Mouse (Mus musculus): ENCODE data around the gene Tap1. TPM values are rescaled to one million over a fixed set of nuclear protein-coding genes. Genes with fewer than 3 reads are reported as not detected.

Gene Tap1
- polyA plus RNA-seq, 1 experiment from 2014 or later: 1.9 TPM

- no peak overlapping the region for H3K27ac ChIP-seq
- no peak overlapping the region for H3K4me3 ChIP-seq
- H3K4me1 ChIP-seq: no peaks in the 10 kb centered on the region
- H3K27me3 ChIP-seq (replicated peaks): no peaks in the 10 kb centered on the region
- H3K9ac ChIP-seq: no peak overlapping the region
- H3K36me3 ChIP-seq: no peaks in the 10 kb centered on the region
- no peaks in the 10 kb centered on the region for H3K9me3 ChIP-seq
- no peak for ATAC-seq (ENCODE audit: low FRiP score, low read depth)
- no peak overlapping the region for H3K4me2 ChIP-seq (replicated peaks)
- 75% methylated on average over 4 of the region's 4 CpGs for WGBS
Measured at GRCm38 (mm10) chr17:34244656-34245055, 57.3 kb downstream of the Tap1 start.

Other genes starting within 250 kb of the Tap1 start
- gene Pfdn6, start 247.2 kb upstream of the Tap1 start, polyA plus RNA-seq (2016; fragmentation: Nextera tagmentation; extraction: Ambion mirVana): 184 and 191 TPM in 2 replicates
- 38.4 and 39.7 TPM in 2 replicates for gene Wdr46, start 246.9 kb upstream of the Tap1 start, polyA plus RNA-seq (2016; fragmentation: Nextera tagmentation; extraction: Ambion mirVana)
- gene B3galt4, start 236.1 kb upstream of the Tap1 start, polyA plus RNA-seq (2016; fragmentation: Nextera tagmentation; extraction: Ambion mirVana): 7.9 and 8.3 TPM in 2 replicates
- gene Vps52, start 231.7 kb upstream of the Tap1 start, polyA plus RNA-seq (2016; fragmentation: Nextera tagmentation; extraction: Ambion mirVana): 66.0 and 66.5 TPM in 2 replicates
- 914 and 923 TPM in 2 replicates for gene Rps18, start 231.6 kb upstream of the Tap1 start, polyA plus RNA-seq (2016; fragmentation: Nextera tagmentation; extraction: Ambion mirVana)
- 15.2 and 16.8 TPM in 2 replicates for gene H2-K1, start 187.2 kb upstream of the Tap1 start, polyA plus RNA-seq (2016; fragmentation: Nextera tagmentation; extraction: Ambion mirVana)
- gene Ring1, start 162.9 kb upstream of the Tap1 start, polyA plus RNA-seq (2016; fragmentation: Nextera tagmentation; extraction: Ambion mirVana): 25.9 and 30.7 TPM in 2 replicates
- gene H2-Ke6, start 159.5 kb upstream of the Tap1 start, polyA plus RNA-seq (2016; fragmentation: Nextera tagmentation; extraction: Ambion mirVana): 61.3 and 70.6 TPM in 2 replicates
- gene Slc39a7, start 155.9 kb upstream of the Tap1 start, polyA plus RNA-seq (2016; fragmentation: Nextera tagmentation; extraction: Ambion mirVana): 172 and 173 TPM in 2 replicates
- 65.2 and 69.1 TPM in 2 replicates for gene Rxrb, start 155.7 kb upstream of the Tap1 start, polyA plus RNA-seq (2016; fragmentation: Nextera tagmentation; extraction: Ambion mirVana)
- 5.7 and 6.3 TPM in 2 replicates for gene Col11a2, start 148.1 kb upstream of the Tap1 start, polyA plus RNA-seq (2016; fragmentation: Nextera tagmentation; extraction: Ambion mirVana)
- 0.44 and 0.50 TPM in 2 replicates for gene H2-Oa, start 95.2 kb upstream of the Tap1 start, polyA plus RNA-seq (2016; fragmentation: Nextera tagmentation; extraction: Ambion mirVana)
- gene H2-DMa, start 68.0 kb upstream of the Tap1 start, polyA plus RNA-seq (2016; fragmentation: Nextera tagmentation; extraction: Ambion mirVana): 12.3 and 15.0 TPM in 2 replicates
- 135 and 141 TPM in 2 replicates for gene Brd2, start 64.9 kb upstream of the Tap1 start, polyA plus RNA-seq (2016; fragmentation: Nextera tagmentation; extraction: Ambion mirVana)
- gene H2-DMb2, start 44.2 kb upstream of the Tap1 start, polyA plus RNA-seq (2016; fragmentation: Nextera tagmentation; extraction: Ambion mirVana): 0.17 and 0.23 TPM in 2 replicates
- gene H2-DMb1, start 34.5 kb upstream of the Tap1 start, polyA plus RNA-seq (2016; fragmentation: Nextera tagmentation; extraction: Ambion mirVana): 0.23 and 0.47 TPM in 2 replicates
- 0.57 and 1.0 TPM in 2 replicates for gene Psmb9, start 211 bp downstream of the Tap1 start, polyA plus RNA-seq (2016; fragmentation: Nextera tagmentation; extraction: Ambion mirVana)
- gene Psmb8, start 10.2 kb downstream of the Tap1 start, polyA plus RNA-seq (2016; fragmentation: Nextera tagmentation; extraction: Ambion mirVana): 2.3 and 2.4 TPM in 2 replicates
- gene Tap2, start 16.0 kb downstream of the Tap1 start, polyA plus RNA-seq (2016; fragmentation: Nextera tagmentation; extraction: Ambion mirVana): 0.89 and 1.7 TPM in 2 replicates
- not detected in 2 replicates for gene H2-Ob, start 51.4 kb downstream of the Tap1 start, polyA plus RNA-seq (2016; fragmentation: Nextera tagmentation; extraction: Ambion mirVana)
- gene H2-Ab1, start 70.1 kb downstream of the Tap1 start, polyA plus RNA-seq (2016; fragmentation: Nextera tagmentation; extraction: Ambion mirVana): 1.6 and 2.2 TPM in 2 replicates
- gene H2-Aa, start 100.3 kb downstream of the Tap1 start, polyA plus RNA-seq (2016; fragmentation: Nextera tagmentation; extraction: Ambion mirVana): 0.16 TPM in 1 of 2 replicates, not detected in the other
- gene H2-Eb1, start 118.3 kb downstream of the Tap1 start, polyA plus RNA-seq (2016; fragmentation: Nextera tagmentation; extraction: Ambion mirVana): 1.8 and 2.3 TPM in 2 replicates
- gene H2-Eb2, start 138.1 kb downstream of the Tap1 start, polyA plus RNA-seq (2016; fragmentation: Nextera tagmentation; extraction: Ambion mirVana): 0.20 TPM in 1 of 2 replicates, not detected in the other
- gene Btnl2, start 167.3 kb downstream of the Tap1 start, polyA plus RNA-seq (2016; fragmentation: Nextera tagmentation; extraction: Ambion mirVana): not detected in 2 replicates
- gene Btnl1, start 189.6 kb downstream of the Tap1 start, polyA plus RNA-seq (2016; fragmentation: Nextera tagmentation; extraction: Ambion mirVana): not detected in 2 replicates
- gene BC051142, start 211.3 kb downstream of the Tap1 start, polyA plus RNA-seq (2016; fragmentation: Nextera tagmentation; extraction: Ambion mirVana): 1.4 and 1.6 TPM in 2 replicates

Measured in neural tube, embryonic 12.5 days (tissue).